Mouse (Mus musculus): ENCODE results near the gene Krt9.
"Not testable (repeated sequence)": the region's sequence is repeated elsewhere in the genome, so short reads cannot be mapped to it uniquely, and the experiment has no call there.

The Krt9 gene

DNA sequence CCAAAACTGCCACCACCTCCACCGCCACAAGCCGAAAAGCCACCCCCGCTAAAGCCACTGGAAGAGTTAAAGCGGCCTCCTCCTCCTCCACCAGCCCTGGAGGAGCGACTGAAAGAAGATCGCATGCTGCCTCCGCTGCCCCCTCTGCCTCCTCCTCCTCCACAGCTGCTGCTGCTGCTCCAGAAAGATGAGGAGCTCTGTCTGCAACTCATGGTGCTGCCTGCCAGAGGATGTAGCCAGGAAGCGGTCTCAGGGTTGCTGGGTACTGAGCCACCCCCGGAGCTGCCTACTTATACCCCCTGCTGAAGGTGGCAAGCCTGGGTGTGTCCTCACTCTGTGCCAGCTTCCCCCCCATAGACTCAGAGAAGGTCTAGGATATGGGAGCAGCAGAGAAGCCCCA, at the start of gene Krt9:
Gene Krt9 (minus strand): TSS at position 255 of the 400 bp plus-strand sequence.
- in situ Hi-C loops (cut with MboI, MseI) = no loop called here

DNA sequence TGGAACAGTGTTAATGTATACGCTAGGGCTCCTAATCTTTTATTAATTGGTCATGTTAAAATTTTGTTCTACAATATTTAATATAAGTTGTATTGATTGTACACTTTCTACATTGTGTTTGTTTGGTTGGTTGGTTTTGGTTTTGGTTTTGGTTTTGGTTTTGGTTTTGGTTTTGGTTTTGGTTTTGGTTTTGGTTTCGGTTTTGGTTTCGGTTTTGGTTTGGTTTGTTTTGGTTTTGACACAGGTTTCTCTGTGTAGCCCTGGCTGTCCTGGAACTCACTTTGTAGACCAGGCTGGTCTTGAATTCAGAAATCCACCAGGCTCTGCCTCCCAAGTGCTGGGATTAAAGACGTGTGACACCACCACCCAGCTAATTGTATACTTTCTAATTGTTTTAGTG, 47.2 kb upstream of the Krt9 start:
- in situ Hi-C loops (cut with MboI, MseI) = not testable (repeated sequence)

DNA sequence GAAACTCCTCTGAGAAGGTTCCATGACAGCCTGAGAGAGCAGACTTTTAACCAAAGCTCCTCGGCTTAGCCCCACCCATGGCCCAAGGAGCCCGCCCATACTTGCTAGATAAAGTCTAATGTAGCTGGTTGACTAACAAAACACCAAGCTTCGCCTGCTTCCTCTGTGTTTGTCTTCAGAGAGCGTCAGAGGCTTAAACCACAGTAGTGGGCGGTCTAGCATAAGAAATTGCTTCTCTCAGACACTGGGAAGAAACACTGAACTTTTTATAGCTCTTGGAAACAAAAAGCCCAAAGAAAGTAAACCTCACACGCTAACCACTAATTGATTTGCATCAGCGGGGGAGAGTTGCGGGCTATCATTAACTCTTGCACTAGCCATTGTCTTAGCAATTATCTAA, 28.7 kb upstream of the Krt9 start:
- in situ Hi-C loops (cut with MboI, MseI) = no loop called here

GRCm38 (mm10) chr11:100219304-100219703, 26.3 kb upstream of the Krt9 start:
- in situ Hi-C loops (cut with MboI, MseI) = no loop called here

- in situ Hi-C loops (cut with MboI, MseI) = no loop called here
Observed at GRCm38 (mm10) chr11:100208542-100208941, 15.5 kb upstream of the Krt9 start.

GRCm38 (mm10) chr11:100207498-100207897, 14.5 kb upstream of the Krt9 start, which contains the start of gene Krt14:
Gene Krt14, minus strand, starts transcription at chr11:100207548.
- in situ Hi-C loops (cut with MboI, MseI) = no loop called here

GRCm38 (mm10) chr11:100203448-100203847, 10.4 kb upstream of the Krt9 start:
- in situ Hi-C loops (cut with MboI, MseI) = loop anchor here (5.0 kb wide), 1 partner anchor 84 kb away; no protein-coding TSS in a partner anchor

- in situ Hi-C loops (cut with MboI, MseI) = loop anchor here (5.0 kb wide), 1 partner anchor 84 kb away; no protein-coding TSS in a partner anchor
Observed at GRCm38 (mm10) chr11:100202906-100203305, 9.9 kb upstream of the Krt9 start.

DNA sequence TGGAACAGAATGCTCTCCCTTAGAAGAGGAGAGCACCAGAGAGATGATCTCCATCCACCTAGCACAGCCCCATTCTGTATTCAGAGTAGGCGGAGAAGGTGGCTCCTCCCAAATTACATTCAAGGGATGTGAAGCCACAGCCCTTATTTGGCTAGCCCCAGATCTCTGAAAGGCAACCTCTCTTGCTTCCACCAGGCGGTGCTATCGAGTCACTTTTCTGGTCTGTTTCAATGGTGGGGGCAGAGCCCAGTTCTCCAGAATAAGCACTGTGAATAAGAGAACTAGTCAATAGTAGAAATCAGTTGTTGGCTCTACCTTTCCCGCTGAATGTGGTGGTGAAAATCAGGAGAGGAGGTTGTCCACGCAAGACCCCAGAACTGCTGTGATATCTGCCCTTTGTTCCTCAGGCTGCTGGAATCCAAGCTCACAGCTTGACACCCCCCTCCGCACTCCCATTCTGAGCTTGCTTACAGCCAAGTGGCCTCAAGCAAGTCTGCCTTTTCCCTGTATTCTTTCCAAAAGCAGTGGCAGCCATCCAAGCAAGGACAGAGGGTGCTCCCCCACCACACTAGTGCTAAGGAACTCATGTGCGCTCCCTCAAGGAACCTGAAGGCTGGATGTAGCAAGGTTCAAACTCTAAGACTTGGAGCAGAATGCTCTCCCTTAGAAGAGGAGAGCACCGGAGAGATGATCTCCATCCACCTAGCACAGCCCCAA, 7.2 kb upstream of the Krt9 start:
- in situ Hi-C loops (cut with MboI, MseI) = loop anchor here (5.0 kb wide), 1 partner anchor 87 kb away; no protein-coding TSS in a partner anchor

DNA sequence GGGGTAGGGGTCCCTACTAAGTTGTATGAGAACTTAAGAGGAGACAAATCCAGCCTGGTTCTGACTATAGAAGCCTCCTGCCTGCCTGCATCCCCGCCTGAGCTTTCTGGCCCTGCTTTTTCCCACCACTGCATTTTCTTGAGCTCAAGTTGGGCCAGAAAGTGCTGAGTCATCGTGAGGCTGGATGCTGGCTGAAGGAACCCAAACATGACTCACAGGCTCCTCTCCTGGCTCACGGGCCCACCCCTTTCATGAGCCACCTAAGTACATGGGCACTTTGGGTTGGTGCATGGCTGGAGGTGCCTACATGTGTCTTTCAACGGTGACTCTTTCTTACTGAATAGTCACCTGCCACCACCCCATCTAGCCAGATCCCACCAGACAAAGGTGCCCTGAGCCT, 5.6 kb upstream of the Krt9 start:
- in situ Hi-C loops (cut with MboI, MseI) = no loop called here

- in situ Hi-C loops (cut with MboI, MseI) = no loop called here
Observed at GRCm38 (mm10) chr11:100191820-100192219, 1.2 kb downstream of the Krt9 start.

DNA sequence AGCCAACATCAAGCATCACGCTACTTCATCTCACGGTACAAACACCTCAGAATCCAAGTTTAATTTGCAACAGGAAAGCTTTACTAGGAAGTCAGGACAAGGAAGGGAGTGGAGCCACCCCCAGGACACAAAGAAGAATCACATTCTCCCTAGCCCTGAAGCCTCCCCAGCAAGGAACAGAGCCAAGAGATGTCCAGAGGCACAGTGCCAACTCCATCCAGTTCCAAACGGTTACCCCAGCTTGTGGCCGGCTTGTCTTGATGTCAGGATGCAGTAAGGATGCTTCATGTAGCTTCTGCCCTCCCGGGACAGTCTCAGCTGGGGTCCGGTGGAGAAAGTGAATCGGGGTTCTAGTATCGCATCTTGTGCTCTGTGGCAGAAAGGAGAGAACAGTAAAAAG, 6.3 kb downstream of the Krt9 start:
- in situ Hi-C loops (cut with MboI, MseI) = loop anchor here (5.0 kb wide), 1 partner anchor 84 kb away; no protein-coding TSS in a partner anchor

DNA sequence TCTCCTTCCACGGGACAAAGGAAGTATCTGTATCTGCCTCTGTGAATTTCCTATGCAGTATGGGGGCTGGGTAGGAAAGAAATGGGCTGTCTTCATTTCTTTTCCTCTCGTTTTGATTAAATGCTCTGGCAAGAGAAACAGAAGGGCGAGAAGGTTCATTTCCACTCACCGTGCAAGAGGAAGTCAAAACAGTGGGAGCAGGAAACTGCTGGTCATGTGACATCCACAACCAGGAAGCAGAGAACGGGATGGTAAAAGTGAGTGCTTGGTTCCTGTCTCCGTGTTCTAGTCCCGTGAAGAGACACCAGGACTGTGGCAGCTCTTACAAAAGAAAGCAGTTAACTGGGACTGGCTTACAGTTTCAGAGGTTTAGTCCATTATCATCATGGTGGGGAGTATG, 11.3 kb downstream of the Krt9 start:
- in situ Hi-C loops (cut with MboI, MseI) = no loop called here

GRCm38 (mm10) chr11:100179260-100179659, 13.8 kb downstream of the Krt9 start:
- in situ Hi-C loops (cut with MboI, MseI) = loop anchor here (10.0 kb wide), 1 partner anchor 106 kb away; no protein-coding TSS in a partner anchor

GRCm38 (mm10) chr11:100178307-100178706, 14.7 kb downstream of the Krt9 start:
- in situ Hi-C loops (cut with MboI, MseI) = loop anchor here (10.0 kb wide), 1 partner anchor 106 kb away; no protein-coding TSS in a partner anchor

DNA sequence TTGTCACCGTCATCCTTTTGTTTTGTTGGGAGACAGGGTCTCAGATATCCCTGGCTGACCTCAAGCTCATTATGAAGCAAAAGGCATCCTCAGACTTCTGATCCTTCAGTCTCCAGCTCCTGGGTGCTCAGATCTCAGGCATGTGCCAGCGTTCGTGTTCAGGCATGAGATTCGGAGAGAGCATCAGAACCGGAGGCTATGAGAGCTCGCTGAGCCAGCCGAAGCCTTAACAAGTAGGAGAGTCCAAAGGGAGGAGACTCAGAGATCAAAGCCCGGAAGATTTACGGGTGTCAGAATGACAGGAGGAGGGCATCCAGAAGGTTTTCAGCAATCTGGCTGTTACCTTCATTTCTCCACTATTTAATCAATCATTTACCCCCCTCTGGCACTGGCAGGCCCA, 16.3 kb downstream of the Krt9 start:
- in situ Hi-C loops (cut with MboI, MseI) = loop anchor here (10.0 kb wide), 1 partner anchor 108 kb away; no protein-coding TSS in a partner anchor

GRCm38 (mm10) chr11:100168765-100169762, 24.0 kb downstream of the Krt9 start:
- in situ Hi-C loops (cut with MboI, MseI) = no loop called here

- in situ Hi-C loops (cut with MboI, MseI) = no loop called here
Observed at GRCm38 (mm10) chr11:100168071-100168470, 25.0 kb downstream of the Krt9 start.

- in situ Hi-C loops (cut with MboI, MseI) = no loop called here
Observed at GRCm38 (mm10) chr11:100164392-100164791, 28.7 kb downstream of the Krt9 start.

DNA sequence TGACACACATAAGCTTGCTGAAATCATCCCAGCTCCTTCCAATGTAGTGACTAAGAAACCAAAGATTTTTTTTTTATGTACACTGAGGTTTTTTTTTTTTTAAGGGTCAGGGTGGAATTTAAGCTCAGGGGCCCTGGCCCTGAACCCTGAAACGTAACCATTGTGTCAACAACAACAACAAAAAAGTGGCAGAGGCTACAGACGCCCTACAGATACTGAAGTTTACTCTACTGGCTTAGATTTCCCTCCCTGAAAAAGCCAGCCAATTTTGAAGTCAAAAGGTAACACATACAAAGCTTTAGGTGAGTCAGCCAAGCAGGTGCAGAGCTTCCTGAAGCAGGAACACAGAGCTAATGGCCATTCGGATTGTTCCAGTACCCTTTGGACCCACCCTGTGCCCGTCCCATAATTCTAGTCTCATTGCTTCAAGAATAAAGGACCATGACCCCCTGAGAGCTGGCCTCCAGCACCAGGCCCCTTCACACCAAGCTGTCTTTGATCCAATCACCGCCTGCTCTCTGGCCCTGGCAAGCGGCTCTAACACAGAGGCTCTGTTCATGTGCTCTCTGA, 35.1 kb downstream of the Krt9 start:
- in situ Hi-C loops (cut with MboI, MseI) = no loop called here

- in situ Hi-C loops (cut with MboI, MseI) = no loop called here
Observed at GRCm38 (mm10) chr11:100157331-100157730, 35.7 kb downstream of the Krt9 start.

Data from T-helper 1 cell (primary cell).